Mouse (Mus musculus): ENCODE data around the gene Tmem132d. TPM values are rescaled to one million over a fixed set of nuclear protein-coding genes. Genes with fewer than 3 reads are reported as not detected.
A peak's percentile ranks its signal among the peaks of the same experiment; 100 is the strongest.

Gene Tmem132d
- polyA plus RNA-seq, 1 experiment from 2014 or later = 3.3 TPM

- Histone ChIP-seq H3K4me3 (ENCODE audit: low read depth, low read length) (no peak overlapping the region), H3K4me1 (ENCODE audit: insufficient read depth) (no peaks in the 10 kb centered on the region), H3K27me3 (ENCODE audit: insufficient read depth, low read length) (no peaks in the 10 kb centered on the region), H3K36me3 (ENCODE audit: insufficient read depth) (no peaks in the 10 kb centered on the region), H3K9me3 (ENCODE audit: low read depth, low read length) (no peaks in the 10 kb centered on the region), H3K9ac (no peak overlapping the region), H3K27ac (ENCODE audit: low read depth) (no peak overlapping the region), H3K4me2 (no peak overlapping the region)
- 82% methylated on average over 3 of the region's 3 CpGs for WGBS
- DNase-seq (no peak), ATAC-seq (ENCODE audit: insufficient read depth) (no peak)
- no peak for TF ChIP-seq CTCF (IDR thresholded peaks at IDR 0.05; ENCODE audit: low read depth)
Measured at GRCm38 (mm10) chr5:128369814-128370213, 63.1 kb downstream of the Tmem132d start.

GRCm38 (mm10) chr5:128369111-128369510 lies 63.8 kb downstream of the Tmem132d start:
- no peak for DNase-seq
- WGBS = 90% methylated on average over 7 of the region's 7 CpGs
- no peaks in the 10 kb centered on the region for H3K4me1 ChIP-seq (ENCODE audit: insufficient read depth)
- no peak overlapping the region for H3K4me3 ChIP-seq (ENCODE audit: low read depth, low read length)
- H3K9me3 ChIP-seq (ENCODE audit: low read depth, low read length) = no peaks in the 10 kb centered on the region
- H3K9ac ChIP-seq = no peak overlapping the region
- H3K27ac ChIP-seq (ENCODE audit: low read depth) = no peak overlapping the region
- no peak for TF ChIP-seq CTCF (IDR thresholded peaks at IDR 0.05; ENCODE audit: low read depth)
- ATAC-seq (ENCODE audit: insufficient read depth) = no peak
- no peaks in the 10 kb centered on the region for H3K36me3 ChIP-seq (ENCODE audit: insufficient read depth)
- no peaks in the 10 kb centered on the region for H3K27me3 ChIP-seq (ENCODE audit: insufficient read depth, low read length)
- H3K4me2 ChIP-seq = no peak overlapping the region

- no peak for TF ChIP-seq CTCF (IDR thresholded peaks at IDR 0.05; ENCODE audit: low read depth)
- H3K27me3 ChIP-seq (ENCODE audit: insufficient read depth, low read length) = no peaks in the 10 kb centered on the region
Measured at GRCm38 (mm10) chr5:128365261-128365985, 67.5 kb downstream of the Tmem132d start.

GRCm38 (mm10) chr5:128360946-128361675 lies 71.8 kb downstream of the Tmem132d start:
- no peak overlapping the region for H3K4me2 ChIP-seq
- TF ChIP-seq CTCF (IDR thresholded peaks at IDR 0.05; ENCODE audit: low read depth) = no peak
- H3K9ac ChIP-seq = no peak overlapping the region
- no peaks in the 10 kb centered on the region for H3K27me3 ChIP-seq (ENCODE audit: insufficient read depth, low read length)
- 71% methylated on average over 23 of the region's 23 CpGs for WGBS
- no peak for DNase-seq
- H3K4me1 ChIP-seq (ENCODE audit: insufficient read depth) = no peaks in the 10 kb centered on the region
- no peaks in the 10 kb centered on the region for H3K9me3 ChIP-seq (ENCODE audit: low read depth, low read length)
- H3K4me3 ChIP-seq (ENCODE audit: low read depth, low read length) = no peak overlapping the region
- no peaks in the 10 kb centered on the region for H3K36me3 ChIP-seq (ENCODE audit: insufficient read depth)
- no peak for ATAC-seq (ENCODE audit: insufficient read depth)
- no peak overlapping the region for H3K27ac ChIP-seq (ENCODE audit: low read depth)

More at GRCm38 (mm10) chr5:128365261-128365985, 67.5 kb downstream of the Tmem132d start:
- H3K4me2 ChIP-seq = no peak overlapping the region
- no peak overlapping the region for H3K27ac ChIP-seq (ENCODE audit: low read depth)
- H3K4me3 ChIP-seq (ENCODE audit: low read depth, low read length) = no peak overlapping the region
- H3K36me3 ChIP-seq (ENCODE audit: insufficient read depth) = no peaks in the 10 kb centered on the region
- WGBS = 84% methylated on average over 3 of the region's 3 CpGs
- DNase-seq (no peak), ATAC-seq (ENCODE audit: insufficient read depth) (no peak)
- no peak overlapping the region for H3K9ac ChIP-seq
- no peaks in the 10 kb centered on the region for H3K4me1 ChIP-seq (ENCODE audit: insufficient read depth)
- H3K9me3 ChIP-seq (ENCODE audit: low read depth, low read length) = no peaks in the 10 kb centered on the region

GRCm38 (mm10) chr5:128348835-128349234 lies 84.0 kb downstream of the Tmem132d start:
- H3K9me3 ChIP-seq (ENCODE audit: low read depth, low read length) = no peaks in the 10 kb centered on the region
- H3K4me1 ChIP-seq (ENCODE audit: insufficient read depth) = no peaks in the 10 kb centered on the region
- H3K27me3 ChIP-seq (ENCODE audit: insufficient read depth, low read length) = no peaks in the 10 kb centered on the region
- DNase-seq (peak; percentile 91), ATAC-seq (ENCODE audit: insufficient read depth) (peak; percentile 68; the same call in 1 of the 2 replicates)
- H3K4me3 ChIP-seq (ENCODE audit: low read depth, low read length) = no peak overlapping the region
- H3K27ac ChIP-seq (ENCODE audit: low read depth) = no peak overlapping the region
- H3K36me3 ChIP-seq (ENCODE audit: insufficient read depth) = no peaks in the 10 kb centered on the region
- no peak for TF ChIP-seq CTCF (IDR thresholded peaks at IDR 0.05; ENCODE audit: low read depth)
- H3K9ac ChIP-seq = no peak overlapping the region
- 28% methylated on average over 2 of the region's 2 CpGs for WGBS
- no peak overlapping the region for H3K4me2 ChIP-seq

GRCm38 (mm10) chr5:128336841-128337240 lies 96.0 kb downstream of the Tmem132d start:
- no peaks in the 10 kb centered on the region for H3K36me3 ChIP-seq (ENCODE audit: insufficient read depth)
- no peak for TF ChIP-seq CTCF (IDR thresholded peaks at IDR 0.05; ENCODE audit: low read depth)
- no peak for DNase-seq
- H3K27ac ChIP-seq (ENCODE audit: low read depth) = no peak overlapping the region
- H3K4me3 ChIP-seq (ENCODE audit: low read depth, low read length) = no peak overlapping the region
- no peaks in the 10 kb centered on the region for H3K9me3 ChIP-seq (ENCODE audit: low read depth, low read length)
- ATAC-seq (ENCODE audit: insufficient read depth) = no peak
- H3K4me2 ChIP-seq = no peak overlapping the region
- H3K4me1 ChIP-seq (ENCODE audit: insufficient read depth) = no peaks in the 10 kb centered on the region
- H3K27me3 ChIP-seq (ENCODE audit: insufficient read depth, low read length) = no peaks in the 10 kb centered on the region
- no peak overlapping the region for H3K9ac ChIP-seq
- 50% methylated on average over 7 of the region's 7 CpGs for WGBS

GRCm38 (mm10) chr5:128332766-128333165 lies 100.1 kb downstream of the Tmem132d start:
- no peak overlapping the region for H3K4me2 ChIP-seq
- H3K4me1 ChIP-seq (ENCODE audit: insufficient read depth) = no peaks in the 10 kb centered on the region
- no peak overlapping the region for H3K4me3 ChIP-seq (ENCODE audit: low read depth, low read length)
- no peak for ATAC-seq (ENCODE audit: insufficient read depth)
- H3K9ac ChIP-seq = no peak overlapping the region
- no peak for TF ChIP-seq CTCF (IDR thresholded peaks at IDR 0.05; ENCODE audit: low read depth)
- H3K9me3 ChIP-seq (ENCODE audit: low read depth, low read length) = no peaks in the 10 kb centered on the region
- no peaks in the 10 kb centered on the region for H3K36me3 ChIP-seq (ENCODE audit: insufficient read depth)
- 80% methylated on average over 7 of the region's 7 CpGs for WGBS
- DNase-seq = no peak
- no peak overlapping the region for H3K27ac ChIP-seq (ENCODE audit: low read depth)
- no peaks in the 10 kb centered on the region for H3K27me3 ChIP-seq (ENCODE audit: insufficient read depth, low read length)

All from lung, embryonic 14.5 days (tissue).